Mouse (Mus musculus) heart, embryonic 15.5 days (tissue): ENCODE data around the gene Zbtb7a. TPM values are rescaled to one million over a fixed set of nuclear protein-coding genes. Genes with fewer than 3 reads are reported as not detected.

ENCODE experiments used
- microRNA-seq: library from miRNA; unstranded; fragments of <30 nt; microRNA quantifications from one replicate; pipeline ENCODE4, GENCODE M21; 2016
- polyA plus RNA-seq: library from polyadenylated mRNA; unstranded; fragments of >200 nt; fragmentation: Nextera tagmentation; extraction: Ambion mirVana; gene quantifications from 2 replicates; pipeline ENCODE4 v1.2.1, GENCODE M21; 2015

The Zbtb7a gene
- polyA plus RNA-seq, 1 experiment from 2014 or later: 25.6 TPM

Small RNA genes lying within 50 kb of the gene (microRNA-seq; reads per million reads assigned to microRNA genes)
- gene Mir5615-1 (not detected), gene Mir5615-2 (not detected)

Other genes with a start within 250 kb of the Zbtb7a start
- gene Timm13, start 234.3 kb upstream of the Zbtb7a start, polyA plus RNA-seq: 269 and 299 TPM in 2 replicates
- gene Lmnb2, start 217.0 kb upstream of the Zbtb7a start, polyA plus RNA-seq: 22.0 and 32.1 TPM in 2 replicates
- 30.8 and 34.1 TPM in 2 replicates for gene Gadd45b, start 205.1 kb upstream of the Zbtb7a start, polyA plus RNA-seq
- gene Gng7, start 120.3 kb upstream of the Zbtb7a start, polyA plus RNA-seq: 1.1 and 1.9 TPM in 2 replicates
- 0.29 TPM in 1 of 2 replicates, not detected in the other for gene Diras1, start 109.6 kb upstream of the Zbtb7a start, polyA plus RNA-seq
- gene Slc39a3, start 97.8 kb upstream of the Zbtb7a start, polyA plus RNA-seq: 7.1 and 11.8 TPM in 2 replicates
- 133 and 166 TPM in 2 replicates for gene Sgta, start 75.0 kb upstream of the Zbtb7a start, polyA plus RNA-seq
- 22.3 and 31.6 TPM in 2 replicates for gene Thop1, start 65.2 kb upstream of the Zbtb7a start, polyA plus RNA-seq
- gene Creb3l3, start 36.3 kb upstream of the Zbtb7a start, polyA plus RNA-seq: 0.48 and 0.99 TPM in 2 replicates
- gene Map2k2, start 29.3 kb upstream of the Zbtb7a start, polyA plus RNA-seq: 130 and 153 TPM in 2 replicates
- 29.1 and 41.6 TPM in 2 replicates for gene Pias4, start 32.7 kb downstream of the Zbtb7a start, polyA plus RNA-seq
- 350 and 441 TPM in 2 replicates for gene Eef2, start 41.4 kb downstream of the Zbtb7a start, polyA plus RNA-seq
- gene Dapk3, start 47.8 kb downstream of the Zbtb7a start, polyA plus RNA-seq: 38.4 and 43.1 TPM in 2 replicates
- not detected in 2 replicates for gene 4930442H23Rik, start 48.6 kb downstream of the Zbtb7a start, polyA plus RNA-seq
- 7.3 and 9.1 TPM in 2 replicates for gene Nmrk2, start 66.8 kb downstream of the Zbtb7a start, polyA plus RNA-seq
- 0.25 and 1.1 TPM in 2 replicates for gene Atcay, start 95.6 kb downstream of the Zbtb7a start, polyA plus RNA-seq
- 6.0 and 7.5 TPM in 2 replicates for gene Zfr2, start 97.9 kb downstream of the Zbtb7a start, polyA plus RNA-seq
- gene Matk, start 117.7 kb downstream of the Zbtb7a start, polyA plus RNA-seq: 1.6 and 3.6 TPM in 2 replicates
- gene Mrpl54, start 131.7 kb downstream of the Zbtb7a start, polyA plus RNA-seq: 208 and 226 TPM in 2 replicates
- 42.3 and 61.2 TPM in 2 replicates for gene Apba3, start 131.7 kb downstream of the Zbtb7a start, polyA plus RNA-seq
- 3.2 and 4.3 TPM in 2 replicates for gene Tjp3, start 156.4 kb downstream of the Zbtb7a start, polyA plus RNA-seq
- gene Pip5k1c, start 157.7 kb downstream of the Zbtb7a start, polyA plus RNA-seq: 26.2 and 38.2 TPM in 2 replicates
- 23.5 and 34.1 TPM in 2 replicates for gene Cactin, start 185.9 kb downstream of the Zbtb7a start, polyA plus RNA-seq
- 11.3 and 17.9 TPM in 2 replicates for gene Tbxa2r, start 193.5 kb downstream of the Zbtb7a start, polyA plus RNA-seq
- 0.04 TPM in 1 of 2 replicates, not detected in the other for gene Gipc3, start 208.0 kb downstream of the Zbtb7a start, polyA plus RNA-seq
- 82.8 and 83.4 TPM in 2 replicates for gene Hmg20b, start 215.3 kb downstream of the Zbtb7a start, polyA plus RNA-seq
- 11.7 and 22.3 TPM in 2 replicates for gene Mfsd12, start 222.3 kb downstream of the Zbtb7a start, polyA plus RNA-seq
- gene 4930404N11Rik, start 230.6 kb downstream of the Zbtb7a start, polyA plus RNA-seq: 0.81 and 2.2 TPM in 2 replicates
- 66.5 and 84.1 TPM in 2 replicates for gene Fzr1, start 243.3 kb downstream of the Zbtb7a start, polyA plus RNA-seq
- 65.2 and 79.9 TPM in 2 replicates for gene Dohh, start 249.2 kb downstream of the Zbtb7a start, polyA plus RNA-seq
- gene Gm48551, start 249.2 kb downstream of the Zbtb7a start, polyA plus RNA-seq: 2.2 and 2.3 TPM in 2 replicates